Mouse (Mus musculus) cerebellum, adult 2 months (tissue): Measurements from ENCODE around the gene Syngap1.

Experiments
- CTCF ChIP-seq: fragments of 200-500 bp; IDR thresholded peaks from 2 replicates; pipeline ENCODE4 v1.5.1; 2011; ENCODE audit warnings: low read depth, mild to moderate bottlenecking, control low read depth, low read length, moderate library complexity, borderline replicate concordance; ENCODE audit not compliant: insufficient read depth
- POLR2A ChIP-seq: fragments of 200-500 bp; IDR thresholded peaks from 2 replicates; pipeline ENCODE4 v1.6.1; 2011; ENCODE audit warnings: low read length, control low read depth, borderline replicate concordance; ENCODE audit not compliant: insufficient read depth

DNA sequence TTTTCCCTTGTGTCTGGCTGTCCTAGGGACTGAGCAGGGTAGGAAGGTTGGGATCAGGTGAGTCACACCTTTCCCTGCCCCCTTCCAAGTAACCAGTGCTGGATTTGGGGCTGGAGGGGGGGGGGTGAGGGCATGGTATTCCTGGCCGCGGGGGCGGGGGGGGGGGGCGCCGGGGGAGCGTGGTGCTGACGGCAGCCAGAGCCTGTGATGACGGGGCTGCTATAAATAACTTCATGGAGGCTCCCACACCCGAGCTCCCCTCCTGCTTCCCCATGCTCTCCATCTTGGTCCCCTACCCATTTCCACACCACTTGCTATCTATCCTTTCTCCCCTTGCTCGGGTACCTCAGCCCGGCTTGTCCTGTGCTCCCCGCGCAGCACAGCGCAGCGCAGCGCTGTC lies 12.7 kb downstream of the Syngap1 start:
- TF ChIP-seq CTCF (no peak), POLR2A (no peak)
